Mouse (Mus musculus): Measurements from ENCODE around the gene Gm20388. TPM values are rescaled to one million over a fixed set of nuclear protein-coding genes. Genes with fewer than 3 reads are reported as not detected.

Gene Gm20388
- total RNA-seq, 2 experiments from 2014 or later = 2.4 to 2.6 TPM

DNA sequence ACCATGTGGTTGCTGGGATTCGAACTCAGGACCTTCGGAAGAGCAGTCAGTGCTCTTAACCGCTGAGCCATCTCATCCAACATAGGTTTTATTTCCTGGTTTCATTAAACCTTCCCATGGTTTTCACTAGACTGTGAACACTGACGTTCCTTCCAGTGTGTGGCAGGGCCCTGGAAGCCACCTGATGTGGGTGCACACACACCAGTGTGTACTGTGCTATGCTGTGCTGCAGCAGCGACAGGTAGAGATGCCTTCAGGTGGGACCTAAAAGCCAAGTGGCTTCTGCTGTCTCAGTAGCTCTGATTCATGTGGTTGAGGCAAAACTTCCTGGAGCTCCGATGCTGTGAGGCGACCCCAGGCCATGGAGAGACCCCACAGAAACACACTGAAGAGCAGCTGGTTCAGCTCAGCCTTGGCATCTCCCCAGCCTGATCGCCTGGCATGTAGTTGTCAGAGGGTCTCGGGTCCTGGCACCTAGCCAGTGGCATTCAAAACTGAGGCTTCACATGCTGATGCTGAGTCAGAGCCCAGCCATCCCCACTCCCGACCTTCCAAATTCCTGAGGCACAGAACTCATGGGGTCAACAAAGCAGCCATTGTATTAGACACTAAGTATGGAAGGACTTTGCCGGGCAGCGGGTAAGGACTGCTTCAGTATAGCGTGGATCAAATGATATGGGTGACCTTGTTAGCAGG, 3842.3 kb downstream of the Gm20388 start:
- intact Hi-C loops (cut with DNase I) = no loop called here
- Histone ChIP-seq H3K27ac (0 out of 2 replicates have a peak overlapping the region, but pooled peaks have one; percentile 19), H3K4me3 (no peak overlapping the region)
- TF ChIP-seq CTCF (IDR thresholded peaks at IDR 0.05) = no peak
- DNase-seq (ENCODE audit: extremely low spot score in 1 of 2, low spot score in 2 of 2) = no peak

DNA sequence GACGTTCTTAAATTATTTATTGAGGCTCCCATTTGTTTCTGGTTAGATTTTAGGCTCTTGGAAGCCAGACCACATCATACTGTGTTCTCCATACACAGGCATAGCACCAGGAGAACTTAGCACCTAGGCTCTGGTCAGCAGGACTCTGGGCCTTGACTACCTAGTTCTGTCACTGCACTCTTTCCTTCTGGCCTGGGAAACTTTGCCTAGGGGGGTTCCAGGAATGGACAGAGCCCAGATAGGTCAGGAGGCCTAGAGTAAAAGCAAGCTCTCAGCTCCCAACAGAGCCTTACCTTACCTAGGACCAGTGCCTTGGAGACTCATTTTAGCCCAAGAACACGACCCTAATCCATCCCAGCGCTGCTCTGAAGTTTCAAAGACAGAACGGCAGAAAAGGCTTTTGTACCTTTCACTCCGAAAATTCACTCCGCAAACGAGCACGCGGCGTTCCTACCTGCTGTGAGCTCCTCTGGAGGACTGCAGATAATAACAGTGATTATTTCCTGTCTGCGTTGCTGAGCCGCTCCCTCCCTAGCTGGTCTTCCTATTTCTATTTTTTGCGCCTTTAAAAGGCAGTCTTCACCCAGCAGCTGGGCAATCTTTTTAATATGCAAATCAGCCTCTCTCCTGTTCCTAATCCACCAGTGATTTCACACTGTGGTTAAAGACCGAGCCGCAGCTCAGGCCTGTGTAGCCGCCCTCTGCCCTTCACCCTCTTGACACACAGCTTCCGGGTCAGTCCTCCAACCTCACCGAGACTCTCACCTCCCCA, 3843.1 kb downstream of the Gm20388 start:
- TF ChIP-seq CTCF (IDR thresholded peaks at IDR 0.05) = no peak
- Histone ChIP-seq H3K27ac (no peak overlapping the region; the same call in 1 of the 2 replicates), H3K4me3 (no peak overlapping the region)
- no peak for DNase-seq (ENCODE audit: extremely low spot score in 1 of 2, low spot score in 2 of 2)
- intact Hi-C loops (cut with DNase I) = no loop called here

DNA sequence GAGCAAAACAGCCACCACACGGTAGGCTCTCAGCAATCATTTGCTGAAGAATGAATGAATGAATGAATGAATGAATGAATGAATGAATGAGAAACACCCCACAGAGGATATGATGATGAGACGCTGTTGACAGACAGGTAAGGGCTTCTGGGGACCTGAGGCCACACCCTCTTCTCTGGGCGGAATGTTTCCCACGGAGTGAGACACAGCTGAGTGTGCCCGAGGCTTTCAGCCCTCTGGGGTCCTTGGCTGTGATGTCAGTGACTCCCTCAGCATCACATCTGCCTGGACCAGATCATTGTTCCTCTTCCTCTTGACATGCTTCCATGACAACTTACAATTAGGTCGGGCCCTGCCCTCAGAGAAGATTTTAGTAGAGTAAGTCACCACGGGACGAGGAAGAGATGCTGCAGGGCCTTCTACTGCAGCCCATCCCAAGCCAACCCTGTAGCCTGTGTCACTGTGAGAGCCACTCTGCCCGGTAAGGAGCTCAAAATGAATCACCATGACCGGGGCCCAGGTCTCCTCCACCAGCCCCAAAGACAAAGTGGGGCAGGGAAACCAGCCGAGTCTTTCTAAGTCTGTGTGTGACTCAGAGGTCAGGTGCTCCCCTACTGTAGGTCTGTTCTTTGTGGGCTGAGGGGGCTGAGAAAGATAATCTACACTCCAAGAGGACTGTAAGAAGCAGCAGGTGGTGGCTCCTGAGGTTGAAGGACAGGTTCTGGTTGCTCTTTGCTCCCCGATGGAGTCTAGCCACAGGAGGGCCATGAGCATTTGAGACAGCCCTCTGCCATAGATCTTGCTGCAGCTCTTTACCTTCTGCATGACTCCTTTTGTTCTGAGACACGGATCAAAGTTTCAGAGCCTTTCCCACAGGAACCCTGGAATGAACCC, 3844.1 kb downstream of the Gm20388 start:
- no peak overlapping the region for H3K27ac ChIP-seq

DNA sequence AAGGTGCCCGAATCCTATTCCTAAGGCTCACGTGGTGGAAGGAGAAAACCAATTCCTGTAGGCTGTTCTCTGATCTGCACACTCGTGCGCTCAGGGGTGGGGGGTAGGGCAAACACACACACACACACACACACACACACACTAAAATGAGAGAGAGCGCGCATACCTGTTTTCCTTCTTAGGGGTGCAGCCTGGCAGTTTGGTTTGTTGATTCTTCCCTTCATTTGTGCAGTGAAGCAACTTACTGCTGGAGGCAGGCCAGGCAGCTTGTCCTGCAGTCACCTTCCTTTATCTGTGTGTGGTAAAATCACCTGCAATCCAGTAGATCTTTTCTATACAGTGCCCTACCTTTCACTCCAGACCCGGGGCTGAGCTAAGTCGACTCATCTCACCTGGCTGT, 3846.3 kb downstream of the Gm20388 start:
- intact Hi-C loops (cut with DNase I) = no loop called here
- TF ChIP-seq CTCF (IDR thresholded peaks at IDR 0.05) = no peak
- no peak for DNase-seq (ENCODE audit: extremely low spot score in 1 of 2, low spot score in 2 of 2)
- Histone ChIP-seq H3K4me3 (no peak overlapping the region), H3K27ac (no peak overlapping the region)

More for the DNA sequence above, 3844.1 kb downstream of the Gm20388 start:
- no peak overlapping the region for H3K4me3 ChIP-seq
- no peak for DNase-seq (ENCODE audit: extremely low spot score in 1 of 2, low spot score in 2 of 2)
- TF ChIP-seq CTCF (IDR thresholded peaks at IDR 0.05) = no peak
- intact Hi-C loops (cut with DNase I) = no loop called here

DNA sequence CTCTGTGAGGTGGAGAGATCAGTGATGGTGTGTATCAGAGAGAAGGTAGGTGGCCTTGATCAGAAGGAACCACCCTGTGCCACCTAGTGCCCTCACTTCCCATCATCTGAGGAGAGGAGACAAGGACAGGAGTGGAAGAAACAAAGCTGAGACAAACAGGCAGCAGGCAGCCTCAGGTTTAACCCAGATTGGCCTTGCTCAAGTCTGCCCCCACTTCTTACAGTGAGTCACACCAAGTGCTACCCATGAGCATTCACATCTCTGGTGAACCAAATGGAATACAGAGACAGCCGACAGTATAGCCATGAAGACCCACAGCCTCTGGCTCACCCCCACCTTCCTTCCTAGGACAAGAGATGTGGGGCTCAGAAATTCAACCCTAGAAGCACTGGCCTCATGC, 3848.3 kb downstream of the Gm20388 start:
- intact Hi-C loops (cut with DNase I) = no loop called here
- Histone ChIP-seq H3K4me3 (no peak overlapping the region), H3K27ac (no peak overlapping the region)
- DNase-seq (ENCODE audit: extremely low spot score in 1 of 2, low spot score in 2 of 2) = no peak
- no peak for TF ChIP-seq CTCF (IDR thresholded peaks at IDR 0.05)

DNA sequence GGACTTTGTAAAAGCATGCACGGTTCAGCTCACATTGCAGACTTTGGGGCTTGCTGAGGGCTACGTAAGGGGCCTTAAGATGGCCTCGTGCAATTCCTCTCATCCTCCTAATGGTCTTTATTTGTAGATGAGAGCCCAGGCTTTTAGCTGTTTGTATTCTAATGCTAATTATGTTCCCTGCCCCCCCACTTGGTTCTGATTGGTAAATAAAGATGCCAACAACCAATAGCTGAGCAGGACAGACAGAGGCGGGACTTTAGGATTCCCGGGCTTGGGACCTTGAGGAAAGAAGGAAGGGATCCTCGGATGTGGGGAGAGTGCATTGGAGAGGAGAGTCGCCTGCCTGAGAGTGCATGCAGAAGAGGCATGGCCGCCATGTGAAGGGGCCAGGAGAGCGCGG, 3849.3 kb downstream of the Gm20388 start:
- intact Hi-C loops (cut with DNase I) = no loop called here
- Histone ChIP-seq H3K27ac (no peak overlapping the region), H3K4me3 (no peak overlapping the region)
- no peak for DNase-seq (ENCODE audit: extremely low spot score in 1 of 2, low spot score in 2 of 2)
- no peak for TF ChIP-seq CTCF (IDR thresholded peaks at IDR 0.05)

DNA sequence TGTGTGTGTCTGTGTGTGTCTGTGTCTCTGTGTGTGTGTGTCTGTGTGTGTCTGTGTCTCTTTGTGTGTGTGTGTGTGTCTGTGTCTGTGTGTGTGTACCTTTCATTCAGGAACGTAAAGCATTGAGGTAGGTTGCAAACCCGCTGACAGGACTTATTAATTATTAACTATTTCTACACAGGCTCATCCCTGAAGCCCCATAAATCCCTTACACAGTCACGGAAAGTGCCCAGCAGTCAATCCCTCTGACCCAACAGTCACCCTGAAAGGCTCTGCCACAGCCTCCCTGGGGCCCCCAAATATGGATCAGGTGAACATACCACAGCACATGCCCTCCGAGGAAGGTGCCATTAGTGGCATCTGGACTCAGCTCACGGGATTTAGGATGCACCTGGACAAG, 3849.9 kb downstream of the Gm20388 start:
- no peak for TF ChIP-seq CTCF (IDR thresholded peaks at IDR 0.05)
- Histone ChIP-seq H3K4me3 (no peak overlapping the region), H3K27ac (no peak overlapping the region)
- intact Hi-C loops (cut with DNase I) = no loop called here
- no peak for DNase-seq (ENCODE audit: extremely low spot score in 1 of 2, low spot score in 2 of 2)

DNA sequence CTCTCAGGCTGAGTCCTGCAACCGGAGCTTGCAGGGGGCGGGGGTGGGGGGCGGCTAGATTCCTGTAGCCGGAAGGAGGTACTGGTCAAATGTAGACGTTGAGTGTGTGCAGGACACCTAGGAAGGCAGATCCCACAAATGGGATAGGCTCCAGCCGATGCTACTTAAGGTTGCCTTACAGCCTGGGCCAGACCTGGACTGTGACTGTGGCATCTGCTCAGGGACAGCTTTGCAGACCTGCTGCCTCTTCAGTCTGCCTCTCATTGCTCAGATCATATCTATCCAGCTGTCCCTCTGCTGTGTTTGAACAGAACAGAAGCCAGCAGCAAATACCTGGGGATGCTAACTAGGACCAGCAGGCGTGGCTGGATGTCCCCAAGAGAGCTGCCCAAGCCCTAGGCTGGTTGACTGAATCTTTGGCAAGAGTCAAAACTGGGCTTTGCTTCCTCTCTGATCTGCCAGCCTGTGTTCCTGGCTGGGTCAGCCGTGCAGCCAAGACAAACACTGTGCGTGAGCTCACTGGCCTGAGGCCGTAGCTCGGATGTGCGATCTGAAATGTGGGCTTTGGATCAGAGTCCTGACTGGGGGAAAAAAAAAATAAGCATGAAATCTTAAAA, 3850.7 kb downstream of the Gm20388 start:
- intact Hi-C loops (cut with DNase I) = no loop called here
- no peak for TF ChIP-seq CTCF (IDR thresholded peaks at IDR 0.05)
- Histone ChIP-seq H3K27ac (no peak overlapping the region), H3K4me3 (no peak overlapping the region)
- DNase-seq (ENCODE audit: extremely low spot score in 1 of 2, low spot score in 2 of 2) = no peak

DNA sequence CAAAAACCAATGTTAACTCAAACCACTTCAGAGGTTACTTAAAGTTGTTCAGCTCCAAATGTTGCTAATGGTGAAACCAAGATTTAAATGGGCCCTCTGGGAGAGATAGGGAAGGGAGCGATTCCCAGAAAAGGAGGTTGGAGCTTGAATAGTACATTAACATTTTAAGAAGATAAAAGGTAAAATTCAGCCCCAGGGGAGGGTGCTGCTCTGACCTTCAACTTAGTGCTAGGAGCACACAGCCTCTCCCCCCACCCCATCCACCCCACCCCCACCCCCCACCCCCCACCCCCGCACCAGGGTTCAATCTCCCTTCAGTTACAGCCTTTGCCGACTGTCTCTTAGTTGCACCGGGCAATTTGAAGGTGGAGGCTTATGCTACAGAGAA, 3851.2 kb downstream of the Gm20388 start:
- no peak overlapping the region for H3K4me3 ChIP-seq
- DNase-seq (ENCODE audit: extremely low spot score in 1 of 2, low spot score in 2 of 2) = no peak
- no peak for TF ChIP-seq CTCF (IDR thresholded peaks at IDR 0.05)
- intact Hi-C loops (cut with DNase I) = no loop called here
- H3K27ac ChIP-seq = 0 out of 2 replicates have a peak overlapping the region, but pooled peaks have one; percentile 28

DNA sequence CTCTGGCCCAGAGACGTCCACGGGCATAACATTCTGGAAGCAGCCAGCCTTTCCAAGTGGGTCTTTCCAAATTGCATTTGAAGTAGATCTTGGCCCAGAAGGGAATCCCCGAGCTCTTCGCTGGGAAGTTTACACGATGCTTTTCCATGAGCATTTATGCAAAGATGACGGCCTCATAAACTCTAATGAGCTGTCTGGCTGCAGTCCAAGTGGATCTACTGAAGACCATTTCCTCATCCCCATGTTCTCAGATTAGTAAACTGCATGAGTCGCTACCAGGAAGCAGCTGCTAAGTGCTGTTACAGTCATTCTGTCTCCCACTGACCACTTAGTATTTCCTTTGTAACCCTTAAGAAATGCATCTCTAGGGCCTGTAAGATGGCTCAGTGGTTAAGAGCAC, 3852.7 kb downstream of the Gm20388 start:
- DNase-seq (ENCODE audit: extremely low spot score in 1 of 2, low spot score in 2 of 2) = no peak
- intact Hi-C loops (cut with DNase I) = no loop called here
- Histone ChIP-seq H3K27ac (no peak overlapping the region), H3K4me3 (no peak overlapping the region)
- no peak for TF ChIP-seq CTCF (IDR thresholded peaks at IDR 0.05)

DNA sequence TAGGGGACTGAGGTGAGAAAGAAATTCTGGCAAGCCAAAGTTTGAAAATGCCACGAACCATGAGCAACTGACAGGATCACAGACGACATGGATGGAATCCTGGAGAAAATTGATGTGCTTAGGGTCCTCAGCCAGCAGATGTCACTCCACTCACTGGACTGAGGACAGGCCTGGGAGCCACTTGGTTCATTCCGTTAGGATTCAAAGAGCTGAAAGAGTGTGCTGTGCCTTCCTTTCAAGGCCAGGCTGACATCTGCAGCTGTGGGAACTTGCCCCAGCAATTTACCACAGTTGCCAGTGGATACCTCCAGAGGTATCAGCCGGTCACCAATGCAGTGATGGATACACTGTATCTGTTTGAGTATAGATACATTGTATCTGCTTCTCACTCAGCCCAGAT, 3854.0 kb downstream of the Gm20388 start:
- peak; percentile 49 for TF ChIP-seq CTCF (IDR thresholded peaks at IDR 0.05)
- no peak overlapping the region for H3K4me3 ChIP-seq
- DNase-seq (ENCODE audit: extremely low spot score in 1 of 2, low spot score in 2 of 2) = peak in 1 of 2 experiments; percentile 31
- H3K27ac ChIP-seq = no peak overlapping the region
- intact Hi-C loops (cut with DNase I) = no loop called here
